Mouse (Mus musculus) stomach, embryonic 15.5 days (tissue): ENCODE measurements around the gene Ccm2l. TPM values are rescaled to one million over a fixed set of nuclear protein-coding genes. Genes with fewer than 3 reads are reported as not detected.

Experiments used
- ATAC-seq: fragments of 200-750 bp; cut with Nextera tagmentation; 2 replicates; pipeline ENCODE4 v1.8.0; 2017; ENCODE audit warnings: low read depth, moderate number of reproducible peaks, moderate TSS enrichment; ENCODE audit not compliant: insufficient read depth, low FRiP score
- H3K27ac ChIP-seq: fragments of 300-500 bp; sonication (generic); 2 replicates; pipeline ENCODE4 v1.5.1; 2015; ENCODE audit warnings: mild to moderate bottlenecking, inconsistent platforms
- H3K27me3 ChIP-seq: fragments of 300-500 bp; sonication (generic); replicated peaks from 2 replicates; pipeline ENCODE4 v1.6.1; 2015; ENCODE audit warnings: inconsistent platforms
- H3K36me3 ChIP-seq: fragments of 300-500 bp; sonication (generic); 2 replicates; pipeline ENCODE4 v1.6.1; 2015; ENCODE audit warnings: inconsistent platforms
- H3K4me1 ChIP-seq: fragments of 300-500 bp; sonication (generic); 2 replicates; pipeline ENCODE4 v1.6.1; 2015; ENCODE audit warnings: inconsistent platforms
- H3K4me2 ChIP-seq: fragments of 300-500 bp; sonication (generic); 2 replicates; pipeline ENCODE4 v1.6.1; 2015; ENCODE audit warnings: mild to moderate bottlenecking, inconsistent platforms
- H3K4me3 ChIP-seq: fragments of 300-500 bp; sonication (generic); replicated peaks from 2 replicates; pipeline ENCODE4 v1.5.1; 2015; ENCODE audit warnings: inconsistent platforms
- H3K9ac ChIP-seq: fragments of 300-500 bp; sonication (generic); 2 replicates; pipeline ENCODE4 v1.6.1; 2015; ENCODE audit warnings: inconsistent platforms
- H3K9me3 ChIP-seq: fragments of 300-500 bp; sonication (generic); 2 replicates; pipeline ENCODE4 v1.6.1; 2016; ENCODE audit warnings: inconsistent platforms
- WGBS: fragments of 180-500 bp; shearing (Covaris S2); methylation state at CpG from one replicate; pipeline ENCODE4 v1.1.7; 2015; 5-methylcytosine and 5-hydroxymethylcytosine counted together
- polyA plus RNA-seq: library from polyadenylated mRNA; unstranded; fragments of >200 nt; fragmentation: Nextera tagmentation; extraction: Ambion mirVana; gene quantifications from 2 replicates; pipeline ENCODE4 v1.2.1, GENCODE M21; 2015

Gene Ccm2l
- polyA plus RNA-seq, 1 experiment from 2014 or later = 1.9 TPM

DNA sequence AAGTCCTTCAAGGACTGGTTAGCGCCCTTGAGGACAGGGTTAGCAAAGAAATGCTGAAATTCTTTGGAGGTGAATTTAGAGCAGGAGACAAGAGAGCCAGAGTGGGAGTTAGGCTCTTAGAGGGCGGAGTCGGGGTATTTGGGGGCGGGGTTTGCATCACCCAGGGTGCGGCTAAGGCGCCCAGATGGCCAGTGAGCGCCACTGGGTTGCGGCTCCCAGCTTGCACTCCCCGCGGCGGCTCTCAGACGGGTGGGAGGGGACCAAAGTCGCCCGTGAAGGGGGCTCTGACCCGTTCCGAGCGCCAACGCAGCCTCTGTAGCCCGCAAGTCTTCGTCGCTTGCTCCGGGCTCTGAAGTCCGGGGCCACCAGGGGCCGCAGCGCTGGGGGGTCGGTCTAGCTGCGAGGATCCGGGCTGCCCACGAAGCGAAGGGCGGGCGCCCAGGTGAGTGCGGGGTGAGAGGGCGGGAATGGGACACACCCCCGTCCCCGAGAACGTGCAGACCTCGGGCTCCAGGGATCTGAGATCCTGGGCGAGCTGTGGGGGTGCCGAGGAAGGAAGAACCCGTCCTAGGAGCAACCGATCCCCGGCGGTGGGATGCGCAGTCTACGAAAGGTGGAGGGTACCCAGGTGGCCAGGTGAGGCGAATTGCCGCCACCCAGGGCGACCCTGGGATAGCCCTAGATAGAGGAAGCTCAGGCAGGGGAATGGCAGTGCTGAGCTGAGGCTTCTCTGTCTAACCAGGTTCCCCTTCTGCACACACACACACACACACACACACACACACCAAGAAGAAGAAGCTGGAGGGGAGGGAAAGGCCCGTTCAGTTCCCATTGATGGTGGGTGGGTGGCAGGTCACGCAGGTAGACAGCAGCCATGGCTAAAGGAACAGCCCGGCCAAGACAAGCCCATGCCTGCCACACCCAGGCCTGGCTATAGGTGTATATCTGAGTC is 42.8 kb downstream of the Ccm2l start, which contains the start of gene Hck:
Gene Hck, plus strand, starts transcription at position 156 of the 952 bp plus-strand sequence.
- no peaks in the 10 kb centered on the region for H3K9me3 ChIP-seq
- H3K4me2 ChIP-seq = peak within 1 kb of the TSS; percentile 92
- H3K4me3 ChIP-seq = peak within 1 kb of the TSS; percentile 50
- peaks cover 32% of the 10 kb centered on the region for H3K27me3 ChIP-seq
- peak within 1 kb of the TSS; percentile 7; the same call in 1 of the 2 replicates for H3K27ac ChIP-seq
- ATAC-seq = peak; percentile 75
- WGBS = 2% methylated on average over 52 of the region's 52 CpGs
- H3K9ac ChIP-seq = no peak within 1 kb of the TSS
- H3K36me3 ChIP-seq = no peaks in the 10 kb centered on the region
- peaks cover 8% of the 10 kb centered on the region for H3K4me1 ChIP-seq

DNA sequence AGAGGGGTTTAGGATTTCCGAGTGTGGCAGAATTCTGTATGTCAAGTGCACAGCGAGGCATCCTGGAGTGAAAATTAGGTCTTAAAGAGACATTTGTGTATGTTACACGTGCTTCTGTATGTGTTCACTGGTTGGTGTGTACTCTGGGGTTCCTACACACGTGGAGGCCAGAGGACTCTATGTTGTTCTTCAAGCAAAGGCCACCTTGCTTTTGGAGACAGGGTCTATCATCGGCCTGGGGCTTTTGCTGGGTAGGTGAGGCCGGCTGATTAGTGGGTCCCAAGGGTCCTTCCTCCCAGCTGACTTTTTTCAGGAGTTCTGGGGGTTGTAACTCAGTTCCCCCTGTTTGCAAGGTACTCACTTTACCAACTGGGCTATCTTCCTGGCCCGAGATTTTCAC is 43.8 kb downstream of the Ccm2l start:
- ATAC-seq = no peak
- Histone ChIP-seq H3K27me3 (peaks cover 32% of the 10 kb centered on the region), H3K9ac (no peak overlapping the region), H3K36me3 (no peaks in the 10 kb centered on the region), H3K27ac (no peak overlapping the region), H3K9me3 (no peaks in the 10 kb centered on the region), H3K4me2 (peak overlapping the region; percentile 92; the same call in 1 of the 2 replicates), H3K4me1 (peaks cover 8% of the 10 kb centered on the region), H3K4me3 (no peak overlapping the region)
- WGBS = 66% methylated on average over 7 of the region's 7 CpGs

DNA sequence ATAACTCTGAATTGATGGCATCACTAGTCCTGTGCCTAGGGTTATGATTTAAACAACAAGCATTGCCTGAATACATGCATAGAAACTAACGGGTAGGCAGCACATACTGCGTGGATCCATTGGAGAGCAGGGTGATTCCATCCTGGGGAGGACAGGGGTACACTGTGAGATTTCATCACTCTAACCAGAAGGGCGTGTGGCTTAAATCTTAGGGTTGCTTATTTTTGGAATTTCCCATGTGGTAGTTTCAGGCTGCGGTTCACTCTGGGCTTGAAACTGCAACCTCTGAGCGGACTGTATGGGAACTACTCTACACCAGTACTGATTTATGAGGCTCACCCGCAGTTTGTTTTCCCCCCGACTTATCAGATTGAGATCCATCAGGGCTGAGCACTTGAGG is 45.5 kb downstream of the Ccm2l start:
- Histone ChIP-seq H3K4me2 (no peak overlapping the region), H3K4me1 (peaks cover 8% of the 10 kb centered on the region), H3K36me3 (no peaks in the 10 kb centered on the region), H3K9me3 (no peaks in the 10 kb centered on the region), H3K4me3 (no peak overlapping the region), H3K9ac (no peak overlapping the region), H3K27ac (no peak overlapping the region), H3K27me3 (peaks cover 32% of the 10 kb centered on the region)
- ATAC-seq = no peak
- 76% methylated on average over 7 of the region's 7 CpGs for WGBS

DNA sequence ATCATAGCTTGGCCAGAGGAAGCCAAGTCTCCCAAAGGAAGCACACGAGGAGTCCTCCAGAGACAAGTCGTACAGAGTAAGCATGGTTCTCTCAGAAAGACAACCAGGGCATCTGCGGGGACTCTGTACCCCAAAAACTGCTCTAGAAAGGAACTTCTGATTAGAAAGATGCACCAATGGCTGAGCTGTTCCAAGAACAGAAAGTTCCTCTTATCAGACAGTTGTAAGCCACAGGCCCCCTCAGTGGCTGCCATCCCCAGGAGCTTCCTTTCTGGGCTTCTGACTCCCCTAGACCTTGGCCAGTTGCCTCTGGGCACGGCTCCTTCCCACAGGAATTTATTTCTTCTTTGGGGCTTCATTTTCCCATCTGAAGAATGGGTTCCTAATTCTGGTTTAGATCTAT is 49.9 kb downstream of the Ccm2l start:
- 76% methylated on average over 4 of the region's 4 CpGs for WGBS
- Histone ChIP-seq H3K36me3 (no peaks in the 10 kb centered on the region), H3K4me3 (no peak overlapping the region), H3K4me1 (no peaks in the 10 kb centered on the region), H3K9ac (no peak overlapping the region), H3K9me3 (no peaks in the 10 kb centered on the region), H3K27me3 (no peaks in the 10 kb centered on the region), H3K27ac (no peak overlapping the region), H3K4me2 (no peak overlapping the region)
- ATAC-seq = no peak

- ATAC-seq = no peak
- H3K27ac ChIP-seq = no peak overlapping the region
- WGBS = 71% methylated on average over 7 of the region's 7 CpGs
- no peaks in the 10 kb centered on the region for H3K27me3 ChIP-seq
- no peaks in the 10 kb centered on the region for H3K36me3 ChIP-seq
- H3K4me2 ChIP-seq = no peak overlapping the region
- no peak overlapping the region for H3K4me3 ChIP-seq
- H3K4me1 ChIP-seq = no peaks in the 10 kb centered on the region
- H3K9ac ChIP-seq = no peak overlapping the region
- H3K9me3 ChIP-seq = no peaks in the 10 kb centered on the region
Observed at GRCm38 (mm10) chr2:153117051-153117486, 51.3 kb downstream of the Ccm2l start.

GRCm38 (mm10) chr2:153119488-153119887 is 53.7 kb downstream of the Ccm2l start:
- no peaks in the 10 kb centered on the region for H3K36me3 ChIP-seq
- 81% methylated on average over 6 of the region's 6 CpGs for WGBS
- H3K4me2 ChIP-seq = no peak overlapping the region
- no peak overlapping the region for H3K4me3 ChIP-seq
- H3K4me1 ChIP-seq = no peaks in the 10 kb centered on the region
- H3K27ac ChIP-seq = no peak overlapping the region
- no peaks in the 10 kb centered on the region for H3K27me3 ChIP-seq
- no peak for ATAC-seq
- H3K9ac ChIP-seq = no peak overlapping the region
- H3K9me3 ChIP-seq = no peaks in the 10 kb centered on the region

DNA sequence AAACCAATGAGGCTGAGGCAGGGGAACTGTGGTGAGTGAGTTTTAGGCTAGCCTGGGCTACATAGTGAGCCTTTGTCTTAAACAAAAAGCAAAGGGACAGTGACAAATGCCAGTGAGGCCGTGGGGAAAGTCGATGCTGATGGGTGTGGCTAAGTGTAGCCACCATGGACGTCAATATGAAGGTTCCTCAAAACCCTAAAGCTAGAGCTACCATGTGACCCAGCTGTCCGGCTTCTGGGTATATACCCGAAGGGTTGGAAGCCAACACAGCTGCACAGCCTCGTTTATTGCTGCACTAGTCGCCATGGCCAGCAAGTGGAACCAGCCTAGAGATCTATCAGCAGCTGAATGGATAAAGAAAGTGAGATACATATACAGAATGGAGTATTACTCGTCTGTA is 54.4 kb downstream of the Ccm2l start:
- Histone ChIP-seq H3K27me3 (no peaks in the 10 kb centered on the region), H3K9ac (no peak overlapping the region), H3K4me2 (no peak overlapping the region), H3K4me1 (no peaks in the 10 kb centered on the region), H3K9me3 (no peaks in the 10 kb centered on the region), H3K36me3 (no peaks in the 10 kb centered on the region), H3K4me3 (no peak overlapping the region), H3K27ac (no peak overlapping the region)
- no peak for ATAC-seq
- WGBS = 54% methylated on average over 8 of the region's 8 CpGs

- no peaks in the 10 kb centered on the region for H3K9me3 ChIP-seq
- 67% methylated on average over 8 of the region's 8 CpGs for WGBS
- H3K9ac ChIP-seq = no peak overlapping the region
- no peak overlapping the region for H3K27ac ChIP-seq
- no peak for ATAC-seq
- H3K36me3 ChIP-seq = no peaks in the 10 kb centered on the region
- H3K4me3 ChIP-seq = no peak overlapping the region
- H3K4me1 ChIP-seq = no peaks in the 10 kb centered on the region
- H3K27me3 ChIP-seq = no peaks in the 10 kb centered on the region
- H3K4me2 ChIP-seq = no peak overlapping the region
Observed at GRCm38 (mm10) chr2:153121821-153122615, 56.3 kb downstream of the Ccm2l start.

GRCm38 (mm10) chr2:153122701-153123100 is 56.9 kb downstream of the Ccm2l start:
- Histone ChIP-seq H3K36me3 (no peaks in the 10 kb centered on the region), H3K4me3 (no peak overlapping the region), H3K4me2 (no peak overlapping the region), H3K9me3 (no peaks in the 10 kb centered on the region), H3K27ac (no peak overlapping the region), H3K9ac (no peak overlapping the region), H3K27me3 (no peaks in the 10 kb centered on the region), H3K4me1 (no peaks in the 10 kb centered on the region)
- ATAC-seq = no peak
- WGBS = 79% methylated on average over 7 of the region's 7 CpGs

- Histone ChIP-seq H3K36me3 (no peaks in the 10 kb centered on the region), H3K9ac (no peak overlapping the region), H3K4me2 (no peak overlapping the region), H3K27me3 (no peaks in the 10 kb centered on the region), H3K4me1 (no peaks in the 10 kb centered on the region), H3K9me3 (no peaks in the 10 kb centered on the region), H3K27ac (no peak overlapping the region), H3K4me3 (no peak overlapping the region)
- 45% methylated on average over 5 of the region's 5 CpGs for WGBS
- ATAC-seq = no peak
Observed at GRCm38 (mm10) chr2:153125875-153126274, 60.1 kb downstream of the Ccm2l start.

DNA sequence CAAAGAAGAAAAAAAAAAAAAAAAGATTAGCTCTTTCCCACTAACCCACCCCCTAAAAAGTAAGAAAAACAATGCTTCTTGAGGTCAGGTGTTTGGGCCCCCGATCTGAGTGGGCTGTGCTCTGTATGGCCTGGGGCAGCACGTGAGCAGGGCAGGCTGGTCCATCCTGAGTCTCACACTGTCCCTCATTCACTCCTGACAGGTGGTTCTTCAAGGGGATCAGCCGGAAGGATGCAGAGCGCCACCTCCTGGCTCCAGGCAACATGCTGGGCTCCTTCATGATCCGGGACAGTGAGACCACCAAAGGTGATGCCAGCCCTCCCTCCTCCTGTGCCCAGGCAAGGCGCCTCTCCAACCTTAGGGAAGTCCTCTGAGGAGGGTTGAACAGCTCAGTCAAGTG is 65.3 kb downstream of the Ccm2l start:
- H3K36me3 ChIP-seq = no peaks in the 10 kb centered on the region
- 20% methylated on average over 6 of the region's 6 CpGs for WGBS
- H3K9me3 ChIP-seq = no peaks in the 10 kb centered on the region
- no peak overlapping the region for H3K27ac ChIP-seq
- no peak for ATAC-seq
- H3K27me3 ChIP-seq = no peaks in the 10 kb centered on the region
- H3K9ac ChIP-seq = no peak overlapping the region
- H3K4me2 ChIP-seq = no peak overlapping the region
- no peaks in the 10 kb centered on the region for H3K4me1 ChIP-seq
- H3K4me3 ChIP-seq = no peak overlapping the region
